Mouse (Mus musculus): ENCODE data around the gene Asxl2. TPM values are rescaled to one million over a fixed set of nuclear protein-coding genes. Genes with fewer than 3 reads are reported as not detected.
"Not testable (repeated sequence)": the region's sequence is repeated elsewhere in the genome, so short reads cannot be mapped to it uniquely, and the experiment has no call there.

Gene Asxl2
- total RNA-seq, 4 experiments from 2014 or later: 15.8 to 19.9 (median 18.4) TPM

DNA sequence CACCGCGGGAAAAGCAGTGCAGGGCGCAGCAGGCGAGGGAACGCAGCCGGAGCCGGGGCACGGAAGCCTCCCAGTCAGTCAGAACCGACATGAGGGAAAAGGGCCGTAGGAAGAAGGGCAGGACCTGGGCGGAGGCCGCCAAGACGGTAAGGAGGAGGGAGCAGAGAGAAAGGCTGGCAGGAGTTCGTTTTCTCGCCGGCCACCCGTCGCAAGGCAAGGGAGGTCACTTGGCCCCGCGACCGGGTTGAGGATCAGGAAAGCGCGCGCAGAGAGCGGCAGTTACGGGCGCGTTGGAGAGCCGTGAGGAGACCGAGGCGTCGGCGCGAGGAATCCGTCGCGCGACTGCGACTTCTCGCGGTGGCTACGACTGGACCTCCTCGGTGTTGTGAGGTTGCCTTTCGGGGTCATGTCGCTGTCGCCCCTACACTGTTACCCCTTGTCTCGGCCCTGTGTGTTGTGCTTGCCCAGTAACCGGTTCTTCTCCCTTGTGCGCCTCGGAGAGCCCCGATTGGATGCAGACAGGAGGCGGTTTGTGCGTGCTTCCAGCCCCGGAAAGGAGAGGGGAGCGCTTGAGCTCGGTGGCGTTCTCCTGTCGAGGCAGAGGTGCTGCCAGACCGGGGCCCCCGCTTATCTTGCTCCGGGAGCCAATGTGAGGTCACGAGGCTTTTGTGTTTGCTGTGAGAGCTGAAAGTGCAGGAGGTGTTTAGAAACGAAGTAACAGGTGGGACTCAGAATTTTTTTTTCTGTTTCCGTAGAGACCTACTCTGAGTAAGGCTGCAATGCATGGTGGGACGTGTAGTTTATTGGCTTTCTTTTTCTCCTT is 621 bp downstream of the Asxl2 start:
- DNase-seq (ENCODE audit: low spot score in 2 of 2): peak; percentile 44 to 47

DNA sequence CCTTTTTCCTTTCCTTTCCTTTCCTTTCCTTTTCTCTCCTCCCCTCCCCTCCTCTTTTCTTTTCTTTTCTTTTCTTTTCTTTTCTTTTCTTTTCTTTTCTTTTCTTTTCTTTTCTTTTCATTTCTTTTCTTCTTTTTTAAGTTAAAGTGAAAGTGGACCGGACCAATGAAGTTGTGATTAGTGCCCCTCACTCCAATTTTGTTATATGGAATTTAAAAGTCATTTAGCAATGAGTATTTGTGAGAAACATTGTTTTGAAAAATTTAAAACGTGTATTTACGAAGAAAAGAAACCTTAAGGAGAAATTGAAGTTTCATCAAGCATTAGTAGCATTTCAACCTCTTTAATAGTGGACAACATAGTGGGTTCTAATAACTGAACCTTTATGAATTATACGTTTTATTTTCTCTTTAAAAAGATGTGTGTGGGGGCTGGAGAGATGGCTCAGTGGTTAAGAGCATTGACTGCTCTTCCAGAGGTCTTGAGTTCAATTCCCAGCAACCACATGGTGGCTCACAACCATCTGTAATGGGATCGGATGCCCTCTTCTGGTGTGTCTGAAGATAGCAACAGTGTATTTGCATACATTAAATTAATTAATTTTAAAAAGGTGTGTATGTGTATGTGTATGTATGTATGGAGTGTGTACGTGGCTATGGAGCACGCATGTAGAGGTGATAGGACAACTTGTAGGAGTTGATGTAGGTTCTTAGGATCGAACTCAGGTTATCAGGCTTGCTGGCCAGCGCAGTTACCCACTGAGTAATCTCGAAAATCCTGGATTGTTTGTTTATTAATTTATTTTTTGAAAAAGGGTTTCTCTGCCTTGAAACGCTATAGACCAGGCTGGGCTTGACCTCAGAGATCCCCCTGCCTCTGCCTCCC is 1.5 kb downstream of the Asxl2 start:
- no peak for DNase-seq (ENCODE audit: low spot score in 2 of 2)

DNA sequence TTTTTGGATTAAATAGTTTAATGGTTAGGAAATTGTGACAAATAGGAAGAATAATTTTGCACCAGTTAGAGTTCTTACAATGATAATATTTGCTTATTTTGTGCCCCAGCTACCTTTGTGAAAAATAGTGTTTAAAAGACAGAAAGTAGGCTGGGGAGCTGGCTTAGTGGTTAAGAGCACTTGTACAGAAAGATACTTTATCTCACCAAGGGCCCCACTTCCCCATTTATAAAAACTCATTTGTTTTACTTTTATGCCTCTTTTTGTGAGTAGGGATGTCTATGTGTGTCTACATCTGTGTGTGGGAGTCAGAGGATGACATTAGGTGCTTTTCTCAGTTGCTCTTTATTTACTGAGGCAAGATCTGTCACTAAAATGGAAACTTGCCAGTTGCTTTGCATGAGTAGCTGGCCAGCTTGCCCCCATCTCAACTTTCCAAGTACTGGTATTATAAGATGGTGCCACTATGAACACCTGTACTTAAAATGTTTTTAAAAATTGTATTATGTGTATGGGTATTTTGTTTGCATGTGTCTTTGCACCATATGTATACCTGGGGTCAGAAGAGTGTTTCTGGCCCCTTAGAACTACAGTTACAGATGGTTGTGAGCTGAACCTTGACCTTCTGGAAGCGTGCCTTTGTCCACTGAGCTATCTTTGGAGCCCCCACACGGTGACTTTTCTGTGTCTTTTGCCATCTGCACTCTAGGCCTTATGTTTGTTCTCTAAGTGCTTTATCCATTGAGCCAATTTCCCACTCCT is 3.2 kb downstream of the Asxl2 start:
- no peak for DNase-seq (ENCODE audit: low spot score in 2 of 2)

- DNase-seq (ENCODE audit: low spot score in 2 of 2): no peak
These were observed 3.7 kb downstream of the Asxl2 start for GRCm38 (mm10) chr12:3430443-3430753.

DNA sequence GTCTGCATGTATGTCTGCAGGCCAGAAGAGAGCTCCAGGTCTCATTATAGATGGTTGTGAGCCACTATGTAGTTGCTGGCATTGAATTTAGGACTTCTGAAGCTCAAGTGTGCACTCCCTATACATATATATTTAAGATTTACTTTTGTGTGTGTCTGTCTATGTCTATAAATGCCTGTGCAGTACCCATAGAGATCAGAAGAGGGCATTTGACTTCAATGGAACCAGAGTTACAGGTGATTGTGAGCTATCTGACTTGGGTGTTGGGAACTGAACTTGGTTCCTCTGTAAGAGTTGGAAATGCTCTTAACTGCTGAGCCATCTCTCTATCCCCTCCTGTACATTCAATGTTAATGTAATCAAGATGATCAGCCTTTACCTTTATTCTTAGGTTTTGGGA is 4.3 kb downstream of the Asxl2 start:
- DNase-seq (ENCODE audit: low spot score in 2 of 2): no peak

DNA sequence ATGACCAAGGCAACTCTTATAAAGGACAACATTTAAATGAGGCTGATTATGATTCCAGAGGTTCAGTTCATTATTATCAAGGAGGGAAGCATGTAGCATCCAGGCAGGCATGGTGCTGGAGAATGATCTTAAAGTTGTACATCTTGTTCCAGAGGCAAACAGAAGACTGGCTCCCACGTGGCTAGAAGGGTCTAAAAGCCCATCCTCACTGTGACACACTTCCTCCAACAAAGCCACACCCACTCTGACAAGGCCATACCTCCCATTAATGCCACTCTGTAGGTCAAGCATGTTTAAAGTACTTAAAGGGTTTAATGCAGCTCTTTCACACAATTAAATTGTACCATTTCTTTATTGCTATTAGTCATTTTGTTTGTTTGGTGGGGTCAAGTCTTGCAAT is 7.1 kb downstream of the Asxl2 start:
- DNase-seq (ENCODE audit: low spot score in 2 of 2): no peak

GRCm38 (mm10) chr12:3436446-3436845 is 9.8 kb downstream of the Asxl2 start:
- no peak for DNase-seq (ENCODE audit: low spot score in 2 of 2)

- no peak for DNase-seq (ENCODE audit: low spot score in 2 of 2)
These were observed 11.2 kb downstream of the Asxl2 start for GRCm38 (mm10) chr12:3437815-3438214.

GRCm38 (mm10) chr12:3440916-3441315 is 14.3 kb downstream of the Asxl2 start:
- DNase-seq (ENCODE audit: low spot score in 2 of 2): no peak

GRCm38 (mm10) chr12:3441361-3441760 is 14.7 kb downstream of the Asxl2 start:
- DNase-seq (ENCODE audit: low spot score in 2 of 2): no peak

DNA sequence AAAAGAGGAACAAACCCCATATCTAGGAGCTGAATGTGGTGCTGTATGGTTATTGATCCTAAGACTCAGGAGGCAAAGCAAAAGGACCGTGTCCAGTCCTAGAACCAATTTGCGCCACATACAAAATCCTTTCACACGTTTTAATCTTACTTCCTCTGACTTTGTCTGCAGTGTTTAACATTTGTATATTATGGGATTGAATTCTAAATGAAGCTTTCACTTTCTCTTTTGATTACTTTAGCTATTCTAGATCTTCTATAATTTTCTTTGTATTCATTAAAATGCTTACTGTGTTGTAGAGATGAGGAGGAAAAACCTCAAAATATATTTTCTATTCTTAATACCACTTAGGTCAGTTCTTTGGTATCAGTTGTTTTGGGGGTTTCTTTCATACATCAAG is 26.9 kb downstream of the Asxl2 start:
- DNase-seq (ENCODE audit: low spot score in 2 of 2): no peak

DNA sequence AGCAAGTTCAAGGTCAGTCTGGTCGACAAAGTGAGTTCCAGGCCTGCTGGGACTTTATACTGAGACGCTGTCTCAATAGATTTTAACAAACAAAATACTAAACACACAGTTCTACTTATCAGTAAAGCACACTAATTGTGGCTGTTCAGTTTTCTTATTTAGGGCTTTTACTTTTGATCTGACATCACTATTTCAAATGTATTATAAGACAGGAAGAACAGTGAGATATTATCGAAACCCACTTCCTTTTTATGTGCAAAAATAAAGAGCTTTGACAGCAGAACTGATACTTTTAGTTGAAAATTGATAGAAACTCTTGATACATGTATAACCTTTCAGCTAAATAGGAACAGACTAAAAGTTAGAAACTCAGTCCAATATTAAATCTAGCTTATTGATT is 36.4 kb downstream of the Asxl2 start:
- DNase-seq (ENCODE audit: low spot score in 2 of 2): no peak

DNA sequence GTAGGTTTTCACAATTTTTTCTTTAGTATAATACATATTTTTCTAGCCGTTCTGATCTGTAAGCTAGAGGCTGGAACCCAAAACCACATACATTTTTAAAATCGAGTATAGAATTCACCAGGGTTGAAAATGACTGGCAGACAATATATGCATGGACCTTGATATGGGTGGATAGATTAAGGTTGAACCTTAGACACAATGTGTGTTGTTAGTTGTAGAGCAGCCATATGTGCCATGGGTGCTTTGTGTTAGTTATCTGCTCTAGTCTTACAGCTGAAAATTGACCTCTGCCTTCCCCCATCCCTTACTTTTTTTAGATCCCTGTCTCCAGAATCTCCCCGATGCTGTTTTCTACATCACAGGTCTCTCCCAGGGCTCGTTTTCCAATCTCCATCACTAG is 73.0 kb downstream of the Asxl2 start:
- no peak for DNase-seq (ENCODE audit: low spot score in 2 of 2)

- peak in 1 of 2 experiments; percentile 4 for DNase-seq (ENCODE audit: low spot score in 2 of 2)
These were observed 73.4 kb downstream of the Asxl2 start for GRCm38 (mm10) chr12:3500071-3500470.

- no peak for DNase-seq (ENCODE audit: low spot score in 2 of 2)
These were observed 92.1 kb downstream of the Asxl2 start for GRCm38 (mm10) chr12:3518665-3519297.

DNA sequence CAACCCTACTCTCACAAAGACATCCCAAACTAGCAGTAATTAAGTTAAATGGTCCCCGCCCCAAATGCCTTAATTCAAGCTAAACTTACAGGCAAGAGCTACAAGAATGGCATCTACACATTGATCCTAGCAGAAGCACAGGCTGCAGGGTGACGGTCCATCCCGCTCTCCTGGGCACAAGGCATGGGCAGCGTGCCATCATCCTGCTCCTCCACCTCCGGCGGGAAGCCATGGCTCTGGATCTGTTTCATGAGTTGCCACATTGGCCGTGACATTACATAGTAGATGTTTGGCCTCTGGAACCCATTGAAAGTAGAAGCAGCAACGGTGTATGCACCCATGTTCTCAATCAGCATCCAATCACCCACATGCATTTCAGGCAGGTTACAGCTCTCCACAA is 95.1 kb downstream of the Asxl2 start:
- DNase-seq (ENCODE audit: low spot score in 2 of 2): not testable (repeated sequence)

- no peak for DNase-seq (ENCODE audit: low spot score in 2 of 2)
These were observed 98.9 kb downstream of the Asxl2 start for GRCm38 (mm10) chr12:3525536-3525935.

GRCm38 (mm10) chr12:3535446-3535845 is 108.8 kb downstream of the Asxl2 start:
- not testable (repeated sequence) for DNase-seq (ENCODE audit: low spot score in 2 of 2)

DNA sequence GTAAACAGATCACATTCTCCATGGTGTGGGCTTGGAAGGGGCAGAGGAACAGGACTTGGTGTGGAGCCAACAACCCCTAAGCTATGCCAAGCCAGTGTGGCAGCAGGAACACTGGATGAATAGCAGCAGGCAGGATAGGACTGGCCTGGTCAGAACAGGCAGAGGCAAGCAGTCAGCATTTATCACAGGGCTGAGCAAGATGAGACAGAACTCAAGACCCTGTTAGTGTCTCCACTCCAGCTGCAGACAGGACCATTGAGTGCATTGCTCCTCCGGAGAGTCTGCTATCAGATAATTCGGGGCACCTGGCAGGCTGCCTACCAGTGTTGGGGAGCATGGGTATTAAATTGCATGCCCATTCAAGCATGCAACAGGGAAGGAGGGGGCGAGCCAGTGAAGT is 111.0 kb downstream of the Asxl2 start:
- no peak for DNase-seq (ENCODE audit: low spot score in 2 of 2)

GRCm38 (mm10) chr12:3538036-3538435 is 111.4 kb downstream of the Asxl2 start:
- no peak for DNase-seq (ENCODE audit: low spot score in 2 of 2)

GRCm38 (mm10) chr12:3539605-3540004 is 112.9 kb downstream of the Asxl2 start:
- no peak for DNase-seq (ENCODE audit: low spot score in 2 of 2)

All from gastrocnemius, adult 8-10 months (tissue).